14 mouse cellular contexts compared by ENCODE assay signal in genomic region chr1:135515633-135516238, GRCm38 (mm10).
DNase-seq lines count a peak whose midpoint lies in the region; ATAC-seq lines count a peak whose summit lies in the region.
"Had no signal": no experiment of that assay in that cellular context is flagged by ENCODE, and none has a peak within 500 bp of the region (broad histone marks: within the 10 kb centered on the region; RNA-seq: fewer than 3 reads in every experiment).

No protein-coding gene starts in this region.

- H3K36me3 ChIP-seq in heart, embryonic 12.5 days, result no peaks in the 10 kb centered on the region; the same call in 1 of the 2 replicates
- no peaks in the 10 kb centered on the region for H3K36me3 ChIP-seq in liver, embryonic 15.5 days (replicated peaks)
- H3K36me3 ChIP-seq: heart, embryonic 13.5 days; neural tube, embryonic 13.5 days had no signal

- H3K27ac ChIP-seq in heart, embryonic 12.5 days (ENCODE audit: poor library complexity, severe bottlenecking), result peak overlapping the region; percentile 1; the same call in 1 of the 2 replicates
- peak overlapping the region; percentile 38; the same call in 1 of the 2 replicates for H3K27ac ChIP-seq in liver, embryonic 15.5 days (replicated peaks)
- H3K27ac ChIP-seq: neural tube, embryonic 13.5 days had no signal

- no peak for ATAC-seq in heart, embryonic 12.5 days (ENCODE audit: insufficient number of reproducible peaks, low FRiP score)
- ATAC-seq in liver, embryonic 15.5 days (ENCODE audit: insufficient read depth), result peak; percentile 57

- no peak overlapping the region for H3K9ac ChIP-seq in heart, embryonic 12.5 days
- no peak overlapping the region for H3K9ac ChIP-seq in liver, embryonic 15.5 days
- H3K9ac ChIP-seq: heart, embryonic 13.5 days; neural tube, embryonic 13.5 days had no signal

- WGBS in heart, embryonic 12.5 days, result 82% methylated on average over 12 of the region's 12 CpGs
- 69% methylated on average over 12 of the region's 12 CpGs for WGBS in liver, embryonic 15.5 days (ENCODE audit: insufficient replicate concordance)

- H3K9me3 ChIP-seq in heart, embryonic 12.5 days (replicated peaks), result no peaks in the 10 kb centered on the region
- H3K9me3 ChIP-seq in liver, embryonic 15.5 days (replicated peaks), result no peaks in the 10 kb centered on the region
- H3K9me3 ChIP-seq: heart, embryonic 13.5 days; neural tube, embryonic 13.5 days had no signal

- H3K4me1 ChIP-seq in heart, embryonic 12.5 days (replicated peaks), result peaks cover 73% of the 10 kb centered on the region
- peaks cover 28% of the 10 kb centered on the region for H3K4me1 ChIP-seq in liver, embryonic 15.5 days (replicated peaks)

- H3K4me2 ChIP-seq in heart, embryonic 12.5 days, result no peak overlapping the region
- no peak overlapping the region for H3K4me2 ChIP-seq in liver, embryonic 15.5 days
- H3K4me2 ChIP-seq: heart, embryonic 13.5 days; midbrain, embryonic 11.5 days; neural tube, embryonic 13.5 days had no signal

- no peak for DNase-seq in heart, adult 8-10 months (ENCODE audit: low spot score)
- DNase-seq in testis, postnatal 10 days (ENCODE audit: low spot score), result peak; percentile 30
- DNase-seq in testis, postnatal 14 days (ENCODE audit: low spot score), result no peak
- DNase-seq in yolk sac, embryonic 10.5 days (ENCODE audit: low spot score), result peak; percentile 56
- DNase-seq in layer of hippocampus, adult 8-10 months (ENCODE audit: low spot score in 2 of 2), result no peak
- DNase-seq in c-Kit-positive CD71-positive TER-119-positive erythroid progenitor cells, embryonic 14.5 days (ENCODE audit: low spot score), result no peak
- DNase-seq: cerebellum, adult 9-10 months; gastrocnemius, postnatal 36 days; kidney, adult 18-20 months had no signal

- no peak overlapping the region for H3K4me3 ChIP-seq in heart, embryonic 12.5 days
- no peak overlapping the region for H3K4me3 ChIP-seq in liver, embryonic 15.5 days (replicated peaks)
- H3K4me3 ChIP-seq: heart, embryonic 13.5 days; neural tube, embryonic 13.5 days had no signal

- H3K27me3 ChIP-seq in heart, embryonic 12.5 days (replicated peaks), result no peaks in the 10 kb centered on the region
- peaks cover 15% of the 10 kb centered on the region for H3K27me3 ChIP-seq in liver, embryonic 15.5 days
- H3K27me3 ChIP-seq: heart, embryonic 13.5 days; neural tube, embryonic 13.5 days had no signal

Comparison
In these comparisons a context has a peak if more than half of its experiments do, and no peak if none do; other contexts are left out.
1. DNase-seq: peak in testis, postnatal 10 days (single experiment) and yolk sac, embryonic 10.5 days (single experiment); none in heart, adult 8-10 months (single experiment), testis, postnatal 14 days (single experiment), layer of hippocampus, adult 8-10 months (0 of 2) and c-Kit-positive CD71-positive TER-119-positive erythroid progenitor cells, embryonic 14.5 days (single experiment).